Mouse (Mus musculus) ES-E14 (cell line): ENCODE results near the gene Tlr12. TPM values are rescaled to one million over a fixed set of nuclear protein-coding genes. Genes with fewer than 3 reads are reported as not detected.
A peak's percentile ranks its signal among the peaks of the same experiment; 100 is the strongest.

ENCODE experiments used
- DNase-seq: peaks from one replicate; pipeline ENCODE4 v3.0.0-alpha.2; 2013; ENCODE audit warnings: low read depth, low spot score
- H3K27ac ChIP-seq: 2 replicates; pipeline ENCODE4 v1.5.1; 2012; ENCODE audit warnings: low read depth, mild to moderate bottlenecking, low read length, moderate library complexity, mixed read lengths; ENCODE audit not compliant: poor library complexity, insufficient read depth, severe bottlenecking
- H3K36me3 ChIP-seq: 2 replicates; pipeline ENCODE4 v1.6.1; 2012; ENCODE audit warnings: mild to moderate bottlenecking, low read length, moderate library complexity, mixed read lengths; ENCODE audit not compliant: control insufficient read depth, poor library complexity, insufficient read depth, severe bottlenecking
- H3K4me1 ChIP-seq, 2 experiments: fragments of 150-350 bp in 1 of 2; sonication (generic) in 1 of 2; 2 replicates each; pipeline ENCODE4 v1.6.1; 2012; ENCODE audit warnings: low read length in 2 of 2, mild to moderate bottlenecking in 1 of 2, mixed read lengths in 1 of 2; ENCODE audit not compliant: control insufficient read depth in 2 of 2, insufficient read depth in 2 of 2, poor library complexity in 1 of 2
- H3K4me3 ChIP-seq, 2 experiments: fragments of 150-350 bp in 1 of 2; sonication (generic) in 1 of 2; 2 replicates each; pipeline ENCODE4 v1.5.1; 2012; ENCODE audit warnings: low read length in 2 of 2, low read depth in 1 of 2, mild to moderate bottlenecking in 1 of 2, mixed read lengths in 1 of 2; ENCODE audit not compliant: insufficient read depth in 1 of 2, poor library complexity in 1 of 2, severe bottlenecking in 1 of 2
- H3K9ac ChIP-seq: 2 replicates; pipeline ENCODE4 v1.6.1; 2012; ENCODE audit warnings: low read depth, mild to moderate bottlenecking, low read length, mixed read lengths; ENCODE audit not compliant: poor library complexity, insufficient read depth, severe bottlenecking
- H3K9me3 ChIP-seq: fragments of 150-350 bp; sonication (generic); 2 replicates; pipeline ENCODE4 v1.6.1; 2012; ENCODE audit warnings: low read depth, mild to moderate bottlenecking, low read length; ENCODE audit not compliant: control insufficient read depth, insufficient read depth
- CHD2 ChIP-seq: IDR thresholded peaks from 2 replicates; pipeline ENCODE4 v1.6.1; 2014; ENCODE audit warnings: mild to moderate bottlenecking, low read depth, low read length, inconsistent platforms
- HCFC1 ChIP-seq: IDR thresholded peaks from 2 replicates; pipeline ENCODE4 v1.6.1; 2012; ENCODE audit warnings: low read length, inconsistent platforms, borderline replicate concordance; ENCODE audit not compliant: insufficient read depth
- MAFK ChIP-seq: IDR thresholded peaks from 2 replicates; pipeline ENCODE4 v1.6.1; 2014; ENCODE audit warnings: mild to moderate bottlenecking, low read depth, low read length, inconsistent platforms; ENCODE audit not compliant: insufficient read depth
- ZC3H11A ChIP-seq: IDR thresholded peaks from 2 replicates; pipeline ENCODE4 v1.6.1; 2012; ENCODE audit warnings: low read depth, mild to moderate bottlenecking, inconsistent platforms, low read length, borderline replicate concordance
- ZNF384 ChIP-seq: IDR thresholded peaks from 2 replicates; pipeline ENCODE4 v1.6.1; 2012; ENCODE audit warnings: low read depth, low read length, inconsistent platforms
- in situ Hi-C, 2 experiments: fragments of 600-800 bp; cut with MboI; formaldehyde crosslinking; loops; one replicate each; pipeline ENCODE4 v1.15.1; 2025; ENCODE audit warnings: low sequenced_read_pairs in 2 of 2, inconsistent platforms in 1 of 2; ENCODE audit not compliant: unreplicated experiment in 2 of 2
- total RNA-seq: library from RNA; depleted of rRNA; stranded (reverse); fragments of 300-350 nt; gene quantifications from 2 replicates; pipeline ENCODE4 v1.2.3, GENCODE M21; 2012

The Tlr12 gene
- total RNA-seq, 1 experiment, result not detected

- H3K9ac ChIP-seq, result no peak overlapping the region
- in situ Hi-C loops, result no loop called here
Observed at GRCm38 (mm10) chr4:128641766-128642717, 23.6 kb upstream of the Tlr12 start.

DNA sequence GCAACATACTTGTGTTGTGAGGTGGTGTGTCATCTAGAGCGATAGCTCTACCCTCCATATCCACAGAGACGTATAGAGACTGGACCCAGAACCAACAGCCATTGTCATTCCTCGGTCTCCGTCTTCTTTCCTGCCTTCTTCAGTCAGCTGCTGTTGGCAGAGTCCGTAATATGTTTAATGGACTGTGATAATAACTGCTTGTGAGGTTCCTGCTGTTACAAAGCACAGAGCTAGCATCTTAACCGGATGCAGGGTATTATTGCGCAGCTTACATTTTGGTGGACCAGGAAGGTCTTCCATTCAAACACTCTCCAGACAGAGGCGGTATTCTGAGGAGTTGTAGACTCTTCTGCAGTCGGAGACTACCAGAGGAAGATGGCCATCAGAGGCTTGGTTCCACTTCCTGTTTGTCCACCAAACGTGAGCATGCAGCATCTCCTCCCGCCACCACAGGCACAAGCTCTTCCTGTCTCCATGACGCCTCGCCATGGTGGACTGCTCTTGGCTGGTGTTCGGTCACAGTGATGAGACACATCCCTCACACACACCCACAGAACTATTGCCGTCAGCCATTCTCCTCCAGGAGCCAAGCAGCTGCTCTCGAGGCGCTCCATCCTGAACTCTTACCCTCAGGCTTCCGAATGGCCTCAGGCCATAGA is 20.0 kb upstream of the Tlr12 start:
- DNase-seq, result no peak
- Histone ChIP-seq H3K36me3 (no peaks in the 10 kb centered on the region), H3K27ac (no peak overlapping the region), H3K9me3 (no peaks in the 10 kb centered on the region), H3K4me3 (no peak overlapping the region), H3K4me1 (peaks cover 2 to 5% of the 10 kb centered on the region in 2 experiments; a peak in 2 of 4 replicates), H3K9ac (no peak overlapping the region)
- in situ Hi-C loops, result no loop called here
- TF ChIP-seq MAFK (no peak), ZNF384 (no peak), ZC3H11A (no peak), CHD2 (no peak), HCFC1 (no peak)

More at GRCm38 (mm10) chr4:128641766-128642717, 23.6 kb upstream of the Tlr12 start:
- no peaks in the 10 kb centered on the region for H3K9me3 ChIP-seq
- H3K27ac ChIP-seq, result no peak overlapping the region
- H3K4me1 ChIP-seq, result no peaks in the 10 kb centered on the region
- no peak for TF ChIP-seq ZC3H11A
- no peak overlapping the region for H3K4me3 ChIP-seq
- no peak for DNase-seq
- no peaks in the 10 kb centered on the region for H3K36me3 ChIP-seq

DNA sequence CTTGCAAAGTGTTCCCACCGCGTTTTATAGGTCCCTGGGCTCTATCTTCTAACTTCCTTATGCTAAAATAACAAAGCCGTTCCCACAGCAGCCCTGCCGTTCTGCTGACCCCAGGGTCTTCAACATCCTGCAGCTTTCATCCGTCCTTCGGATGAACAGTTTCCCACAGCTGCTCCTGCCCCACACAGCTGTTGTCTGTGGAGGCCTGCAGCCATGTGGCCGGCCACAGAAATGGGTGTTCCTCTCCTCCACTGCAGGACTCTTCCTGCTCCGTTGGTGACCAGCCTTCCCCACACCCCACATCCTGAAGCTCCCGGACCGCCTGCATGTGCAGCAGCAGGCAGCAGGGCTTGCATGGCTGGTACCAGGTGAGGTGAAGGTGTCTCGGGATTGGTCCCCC is 18.8 kb upstream of the Tlr12 start:
- no peaks in the 10 kb centered on the region for H3K9me3 ChIP-seq
- no peak overlapping the region for H3K4me3 ChIP-seq
- no peak overlapping the region for H3K9ac ChIP-seq
- H3K36me3 ChIP-seq, result no peaks in the 10 kb centered on the region
- DNase-seq, result no peak
- TF ChIP-seq CHD2 (no peak), ZC3H11A (no peak), HCFC1 (no peak), ZNF384 (no peak), MAFK (no peak)
- peaks cover 2 to 5% of the 10 kb centered on the region in 2 experiments; a peak in 2 of 4 replicates for H3K4me1 ChIP-seq
- no peak overlapping the region for H3K27ac ChIP-seq
- in situ Hi-C loops, result no loop called here

- Histone ChIP-seq H3K9me3 (no peaks in the 10 kb centered on the region), H3K9ac (no peak overlapping the region), H3K36me3 (no peaks in the 10 kb centered on the region), H3K4me1 (peaks cover 2 to 5% of the 10 kb centered on the region in 2 experiments; a peak in 2 of 4 replicates), H3K4me3 (no peak overlapping the region), H3K27ac (no peak overlapping the region)
- in situ Hi-C loops, result no loop called here
- peak; percentile 45 for DNase-seq
- TF ChIP-seq HCFC1, result no peak
Observed at GRCm38 (mm10) chr4:128635894-128636585, 17.6 kb upstream of the Tlr12 start.
